Mouse (Mus musculus): ENCODE results near the gene N6amt1. TPM values are rescaled to one million over a fixed set of nuclear protein-coding genes. Genes with fewer than 3 reads are reported as not detected.

N6amt1 gene
- polyA plus RNA-seq (2015; fragmentation: Nextera tagmentation; extraction: Ambion mirVana), result 9.2 TPM in 2 replicates

DNA sequence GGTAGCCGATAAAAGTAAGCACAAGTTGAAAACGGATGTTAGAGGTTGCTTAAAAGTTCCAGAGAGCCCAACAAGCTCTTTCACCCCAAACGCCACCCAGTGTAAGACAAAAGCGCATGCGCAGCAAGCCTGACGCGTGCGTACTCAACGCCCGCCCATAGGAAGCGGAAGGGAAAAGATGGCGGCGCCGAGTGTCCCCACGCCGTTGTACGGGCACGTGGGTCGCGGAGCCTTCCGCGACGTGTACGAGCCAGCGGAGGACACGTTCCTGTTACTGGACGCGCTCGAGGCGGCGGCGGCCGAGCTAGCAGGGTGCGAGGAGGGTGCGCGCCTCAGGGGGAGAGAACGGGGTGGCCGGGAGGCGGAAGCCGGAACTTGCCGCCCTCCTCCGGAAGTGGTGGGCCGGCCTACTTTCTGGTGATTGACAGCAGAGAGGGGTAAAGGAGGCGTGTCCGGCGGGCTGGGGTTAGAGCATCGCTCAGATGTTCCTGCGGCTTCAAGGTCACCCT lies at the start of gene N6amt1:
Gene N6amt1, plus strand, starts transcription at position 111 of the 509 bp plus-strand sequence.
- Histone ChIP-seq H3K9me3 (replicated peaks) (no peaks in the 10 kb centered on the region), H3K27me3 (no peaks in the 10 kb centered on the region), H3K4me2 (peak within 1 kb of the TSS; percentile 64), H3K27ac (peak within 1 kb of the TSS; percentile 80), H3K4me3 (replicated peaks) (peak within 1 kb of the TSS; percentile 80), H3K9ac (peak within 1 kb of the TSS; percentile 75), H3K36me3 (peaks cover 26% of the 10 kb centered on the region), H3K4me1 (replicated peaks) (peaks cover 8% of the 10 kb centered on the region)
- DNase-seq (peak; percentile 87), ATAC-seq (ENCODE audit: low read depth) (peak; percentile 99)
- WGBS (ENCODE audit: insufficient replicate concordance), result under 1% methylated on average over 48 of the region's 48 CpGs

DNA sequence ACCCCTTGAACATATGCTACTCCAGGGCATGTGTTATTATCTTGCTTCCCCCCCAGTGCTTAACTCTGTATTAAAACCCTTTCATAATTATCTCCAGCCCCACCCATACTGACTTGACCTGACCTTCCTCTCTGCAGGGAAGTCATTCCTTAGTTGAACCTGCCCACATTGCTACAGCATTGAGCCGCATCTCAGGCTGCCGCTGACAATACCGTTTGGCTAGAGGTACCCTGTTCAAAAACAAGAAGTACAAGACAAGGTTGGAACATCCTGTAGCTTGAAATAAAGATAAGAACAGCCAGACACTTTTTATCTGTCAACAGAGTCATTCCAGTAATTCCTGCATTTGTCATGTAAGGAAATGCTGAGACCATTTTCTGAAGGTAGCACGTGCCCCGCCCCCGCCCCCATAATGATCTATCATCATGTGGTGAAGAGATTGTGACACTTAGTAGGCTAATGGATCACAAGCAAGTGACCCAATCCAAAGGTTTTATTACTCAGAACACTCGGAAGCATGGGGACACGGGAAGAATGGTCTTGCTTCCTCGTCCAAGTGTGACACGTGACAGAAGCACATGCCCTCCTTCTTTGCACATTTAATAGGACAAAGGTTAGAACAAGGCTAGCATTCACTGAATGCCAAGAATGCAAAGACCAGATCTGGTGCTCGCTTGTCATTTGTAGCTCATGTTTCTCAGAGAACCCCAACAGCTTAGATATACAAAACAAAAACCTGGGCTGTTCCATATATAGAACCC lies 48.6 kb upstream of the N6amt1 start:
- Histone ChIP-seq H3K27ac (no peak overlapping the region), H3K27me3 (no peaks in the 10 kb centered on the region), H3K9me3 (replicated peaks) (no peaks in the 10 kb centered on the region), H3K36me3 (no peaks in the 10 kb centered on the region), H3K4me3 (replicated peaks) (no peak overlapping the region), H3K9ac (no peak overlapping the region), H3K4me1 (replicated peaks) (no peaks in the 10 kb centered on the region), H3K4me2 (no peak overlapping the region)
- no peak for ATAC-seq (ENCODE audit: low read depth)
- DNase-seq, result no peak
- 57% methylated on average over 11 of the region's 11 CpGs for WGBS (ENCODE audit: insufficient replicate concordance)

- Histone ChIP-seq H3K36me3 (no peaks in the 10 kb centered on the region), H3K4me3 (replicated peaks) (no peak overlapping the region), H3K4me2 (no peak overlapping the region), H3K27ac (no peak overlapping the region), H3K4me1 (replicated peaks) (no peaks in the 10 kb centered on the region), H3K27me3 (no peaks in the 10 kb centered on the region), H3K9me3 (replicated peaks) (no peaks in the 10 kb centered on the region), H3K9ac (no peak overlapping the region)
- WGBS (ENCODE audit: insufficient replicate concordance), result 54% methylated on average over 10 of the region's 10 CpGs
- no peak for DNase-seq
- no peak for ATAC-seq (ENCODE audit: low read depth)
These were observed 46.8 kb upstream of the N6amt1 start for GRCm38 (mm10) chr16:87307109-87307735.

- Histone ChIP-seq H3K27ac (no peak overlapping the region), H3K4me3 (replicated peaks) (no peak overlapping the region), H3K36me3 (no peaks in the 10 kb centered on the region), H3K4me2 (no peak overlapping the region), H3K27me3 (no peaks in the 10 kb centered on the region), H3K4me1 (replicated peaks) (no peaks in the 10 kb centered on the region), H3K9me3 (replicated peaks) (no peaks in the 10 kb centered on the region), H3K9ac (no peak overlapping the region)
- no peak for ATAC-seq (ENCODE audit: low read depth)
- DNase-seq, result no peak
- 61% methylated on average over 4 of the region's 4 CpGs for WGBS (ENCODE audit: insufficient replicate concordance)
These were observed 43.3 kb upstream of the N6amt1 start for GRCm38 (mm10) chr16:87310659-87311058.

DNA sequence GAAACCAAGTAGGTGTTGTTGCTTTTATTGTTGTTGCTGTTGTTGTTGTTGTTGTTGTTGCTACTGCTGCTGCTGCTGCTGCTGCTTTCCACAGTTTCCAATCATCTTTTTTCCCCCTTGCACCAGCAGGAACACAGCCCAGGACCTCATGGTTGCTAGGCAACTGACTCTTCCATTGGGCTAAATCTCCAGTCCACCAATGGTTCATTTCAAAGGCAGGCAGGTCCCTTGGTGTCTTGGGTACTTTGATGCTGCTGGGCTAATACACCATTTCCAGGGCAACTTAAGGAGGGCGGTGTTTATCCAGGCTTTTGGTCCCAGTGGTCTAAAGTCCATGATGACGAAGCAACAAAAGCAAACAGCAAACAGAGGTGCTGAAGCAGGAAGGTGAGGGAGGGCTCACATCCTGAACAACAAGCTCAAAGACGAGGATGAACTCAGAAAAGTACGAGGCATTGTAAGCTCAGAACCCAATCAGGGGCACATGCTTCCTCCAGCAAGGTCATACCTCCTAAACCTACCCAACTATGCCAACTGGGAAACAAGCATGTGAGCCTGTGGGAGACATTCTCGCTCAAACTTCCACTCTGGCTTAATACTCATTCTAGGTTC lies 35.7 kb upstream of the N6amt1 start:
- 49% methylated on average over 5 of the region's 5 CpGs for WGBS (ENCODE audit: insufficient replicate concordance)
- Histone ChIP-seq H3K27me3 (no peaks in the 10 kb centered on the region), H3K4me2 (no peak overlapping the region), H3K4me1 (replicated peaks) (no peaks in the 10 kb centered on the region), H3K9me3 (replicated peaks) (0 out of 2 replicates have a peak, but pooled peaks cover 2% of the 10 kb centered on the region), H3K27ac (no peak overlapping the region), H3K36me3 (no peaks in the 10 kb centered on the region), H3K4me3 (replicated peaks) (no peak overlapping the region), H3K9ac (no peak overlapping the region)
- ATAC-seq (ENCODE audit: low read depth), result no peak
- DNase-seq, result no peak

GRCm38 (mm10) chr16:87318998-87319397 lies 35.0 kb upstream of the N6amt1 start:
- Histone ChIP-seq H3K27me3 (no peaks in the 10 kb centered on the region), H3K4me1 (replicated peaks) (no peaks in the 10 kb centered on the region), H3K27ac (no peak overlapping the region), H3K4me2 (no peak overlapping the region), H3K4me3 (replicated peaks) (no peak overlapping the region), H3K36me3 (no peaks in the 10 kb centered on the region), H3K9ac (no peak overlapping the region), H3K9me3 (replicated peaks) (0 out of 2 replicates have a peak, but pooled peaks cover 2% of the 10 kb centered on the region)
- DNase-seq (no peak), ATAC-seq (ENCODE audit: low read depth) (no peak)
- WGBS (ENCODE audit: insufficient replicate concordance), result 72% methylated on average over 5 of the region's 5 CpGs

DNA sequence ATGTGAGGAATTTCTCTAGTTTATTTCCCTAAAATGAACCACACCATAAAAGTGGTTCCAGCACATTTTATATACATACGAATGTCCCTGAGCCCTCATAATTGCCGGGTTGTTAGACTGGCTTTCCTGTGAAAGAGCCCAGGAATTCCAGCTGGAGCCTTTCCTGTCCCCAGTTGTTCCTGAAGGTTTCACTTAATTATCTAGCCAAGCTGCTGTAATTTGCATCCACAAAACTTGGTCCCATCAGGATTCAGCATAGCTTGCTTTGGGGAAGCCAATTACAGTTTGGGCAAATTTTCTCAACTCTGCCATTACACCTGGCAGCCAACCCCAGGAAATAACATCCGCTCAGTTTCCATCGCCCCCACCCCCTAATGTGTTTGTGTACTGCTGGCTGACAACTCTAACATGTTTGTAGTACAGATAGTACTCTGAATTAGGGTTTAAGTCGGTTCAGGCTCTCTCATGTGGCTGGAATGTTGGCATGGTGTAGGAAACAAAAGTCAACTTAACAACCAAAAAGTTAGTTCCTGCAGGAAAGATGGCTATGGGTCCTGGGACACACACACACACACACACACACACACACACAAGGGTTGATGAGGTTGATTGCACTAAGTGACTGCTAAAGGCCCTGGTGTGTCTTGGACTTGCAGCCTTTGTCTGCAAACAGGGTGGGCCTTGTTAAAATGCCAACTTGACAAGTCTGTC lies 34.3 kb upstream of the N6amt1 start:
- WGBS (ENCODE audit: insufficient replicate concordance), result 56% methylated on average over 5 of the region's 5 CpGs
- no peak overlapping the region for H3K4me3 ChIP-seq (replicated peaks)
- ATAC-seq (ENCODE audit: low read depth) (no peak), DNase-seq (no peak)
- 0 out of 2 replicates have a peak, but pooled peaks cover 2% of the 10 kb centered on the region for H3K9me3 ChIP-seq (replicated peaks)
- no peaks in the 10 kb centered on the region for H3K36me3 ChIP-seq
- no peaks in the 10 kb centered on the region for H3K27me3 ChIP-seq
- no peak overlapping the region for H3K27ac ChIP-seq
- no peak overlapping the region for H3K4me2 ChIP-seq
- H3K4me1 ChIP-seq (replicated peaks), result no peaks in the 10 kb centered on the region
- H3K9ac ChIP-seq, result no peak overlapping the region

DNA sequence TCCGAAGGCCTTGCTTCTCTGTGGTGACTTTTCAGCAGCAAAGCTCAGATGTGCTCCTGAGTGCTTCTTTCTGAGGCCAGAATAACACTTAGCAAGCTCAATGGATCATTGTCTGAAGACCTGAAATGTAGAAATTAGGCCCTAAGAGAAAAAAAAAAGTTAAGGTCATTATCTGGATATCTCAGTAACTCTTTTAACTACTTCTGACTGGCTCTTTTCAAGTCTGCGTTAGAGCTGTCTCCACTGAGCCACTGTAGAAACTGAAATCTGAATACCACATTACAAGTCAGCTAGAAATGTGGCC lies 33.8 kb upstream of the N6amt1 start:
- Histone ChIP-seq H3K9ac (no peak overlapping the region), H3K36me3 (no peaks in the 10 kb centered on the region), H3K27me3 (no peaks in the 10 kb centered on the region), H3K4me3 (replicated peaks) (no peak overlapping the region), H3K27ac (no peak overlapping the region), H3K4me1 (replicated peaks) (no peaks in the 10 kb centered on the region), H3K4me2 (no peak overlapping the region), H3K9me3 (replicated peaks) (0 out of 2 replicates have a peak, but pooled peaks cover 2% of the 10 kb centered on the region)
- DNase-seq (no peak), ATAC-seq (ENCODE audit: low read depth) (no peak)
- 66% methylated on average over 2 of the region's 2 CpGs for WGBS (ENCODE audit: insufficient replicate concordance)

DNA sequence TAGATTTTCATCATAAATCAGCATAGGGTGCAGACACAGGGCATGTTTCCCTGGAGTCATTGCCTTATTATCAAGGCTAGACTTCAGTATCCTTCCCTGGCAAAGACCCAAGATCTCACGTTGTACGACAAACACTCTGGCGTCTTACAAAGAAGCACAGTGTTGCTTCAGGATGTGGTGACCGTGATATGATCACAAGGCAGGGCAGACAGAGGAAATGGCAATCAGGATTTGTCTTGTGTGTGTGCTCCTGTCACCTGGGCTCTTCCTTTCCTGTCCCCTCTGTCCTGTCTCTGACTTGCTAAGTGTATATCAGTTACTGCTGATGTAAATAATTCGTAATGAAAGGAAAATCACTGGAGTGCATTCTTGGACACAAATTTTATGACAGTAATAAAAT lies 29.4 kb upstream of the N6amt1 start:
- Histone ChIP-seq H3K4me3 (replicated peaks) (no peak overlapping the region), H3K27me3 (no peaks in the 10 kb centered on the region), H3K9ac (no peak overlapping the region), H3K27ac (no peak overlapping the region), H3K4me1 (replicated peaks) (no peaks in the 10 kb centered on the region), H3K9me3 (replicated peaks) (0 out of 2 replicates have a peak, but pooled peaks cover 2% of the 10 kb centered on the region), H3K36me3 (no peaks in the 10 kb centered on the region), H3K4me2 (no peak overlapping the region)
- no peak for DNase-seq
- ATAC-seq (ENCODE audit: low read depth), result no peak
- 20% methylated on average over 5 of the region's 5 CpGs for WGBS (ENCODE audit: insufficient replicate concordance)

DNA sequence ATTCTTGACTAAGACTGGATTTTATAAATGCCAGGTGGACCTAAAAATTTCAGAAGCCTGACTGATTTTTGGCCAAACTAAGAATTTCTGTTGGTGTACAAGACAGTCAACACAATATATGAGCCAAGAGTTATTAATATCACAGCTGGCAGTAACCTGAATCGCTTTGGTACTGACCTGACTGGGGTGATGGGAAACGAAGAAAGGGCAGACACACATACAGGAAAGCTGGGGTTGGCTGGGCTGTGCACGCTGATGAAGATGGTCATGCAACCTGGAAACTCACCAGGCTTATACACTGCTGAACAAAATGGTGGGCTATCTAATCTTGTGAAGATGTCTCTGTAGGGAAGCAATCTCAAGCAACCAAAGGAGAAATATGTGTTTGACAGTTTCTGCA lies 24.0 kb upstream of the N6amt1 start:
- 69% methylated on average over 3 of the region's 3 CpGs for WGBS (ENCODE audit: insufficient replicate concordance)
- H3K4me2 ChIP-seq, result no peak overlapping the region
- ATAC-seq (ENCODE audit: low read depth) (no peak), DNase-seq (no peak)
- no peaks in the 10 kb centered on the region for H3K4me1 ChIP-seq (replicated peaks)
- no peaks in the 10 kb centered on the region for H3K27me3 ChIP-seq
- no peaks in the 10 kb centered on the region for H3K36me3 ChIP-seq
- H3K27ac ChIP-seq, result no peak overlapping the region
- H3K9ac ChIP-seq, result no peak overlapping the region
- no peaks in the 10 kb centered on the region for H3K9me3 ChIP-seq (replicated peaks)
- H3K4me3 ChIP-seq (replicated peaks), result no peak overlapping the region

DNA sequence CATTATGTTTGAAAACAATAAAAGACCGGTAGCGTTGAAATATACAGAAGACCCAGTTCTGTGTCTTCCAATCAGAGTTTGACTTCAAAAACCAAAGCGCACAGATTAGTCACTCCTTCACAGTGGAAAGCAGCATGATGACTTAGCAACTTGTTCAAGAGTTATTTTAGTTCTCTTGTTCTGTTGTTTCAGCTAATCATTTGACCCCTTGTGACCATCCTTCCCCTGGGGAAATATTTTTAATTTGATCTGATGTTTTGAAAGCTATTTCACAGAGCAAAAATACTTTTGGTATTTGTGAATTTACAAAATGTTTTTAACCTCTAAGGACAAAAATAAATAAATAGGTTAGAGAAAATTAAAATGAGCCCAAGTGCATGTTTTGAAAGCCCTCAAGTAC lies 19.2 kb upstream of the N6amt1 start:
- H3K27ac ChIP-seq, result no peak overlapping the region
- 74% methylated on average over 3 of the region's 3 CpGs for WGBS (ENCODE audit: insufficient replicate concordance)
- H3K4me2 ChIP-seq, result no peak overlapping the region

More for the DNA sequence above, 19.2 kb upstream of the N6amt1 start:
- Histone ChIP-seq H3K4me3 (replicated peaks) (no peak overlapping the region), H3K27me3 (no peaks in the 10 kb centered on the region), H3K9me3 (replicated peaks) (no peaks in the 10 kb centered on the region), H3K9ac (no peak overlapping the region), H3K4me1 (replicated peaks) (no peaks in the 10 kb centered on the region), H3K36me3 (no peaks in the 10 kb centered on the region)
- DNase-seq (no peak), ATAC-seq (ENCODE audit: low read depth) (no peak)

All from liver, embryonic 13.5 days (tissue).